Mouse (Mus musculus) stomach, postnatal 0 days (tissue): ENCODE measurements around the gene Kcna5. TPM values are rescaled to one million over a fixed set of nuclear protein-coding genes. Genes with fewer than 3 reads are reported as not detected.

Experiments used
- ATAC-seq: fragments of 200-750 bp; cut with Nextera tagmentation; 2 replicates; pipeline ENCODE4 v1.8.0; 2017; ENCODE audit not compliant: low FRiP score, low TSS enrichment
- DNase-seq: peaks from one replicate; pipeline ENCODE4 v3.0.0-alpha.2; 2016; ENCODE audit warnings: low spot score
- H3K27ac ChIP-seq: fragments of 300-500 bp; sonication (generic); replicated peaks from 2 replicates; pipeline ENCODE4 v1.5.1; 2014; ENCODE audit warnings: mild to moderate bottlenecking, control low read depth
- H3K27me3 ChIP-seq: fragments of 300-500 bp; sonication (generic); 2 replicates; pipeline ENCODE4 v1.6.1; 2014; ENCODE audit warnings: low read length; ENCODE audit not compliant: control insufficient read depth, insufficient read depth
- H3K36me3 ChIP-seq: fragments of 300-500 bp; sonication (generic); 2 replicates; pipeline ENCODE4 v1.6.1; 2014; ENCODE audit warnings: low read length, mixed read lengths; ENCODE audit not compliant: control insufficient read depth, insufficient read depth
- H3K4me1 ChIP-seq: fragments of 300-500 bp; sonication (generic); replicated peaks from 2 replicates; pipeline ENCODE4 v1.6.1; 2014; ENCODE audit warnings: antibody characterized with exemption; ENCODE audit not compliant: control insufficient read depth, insufficient read depth
- H3K4me2 ChIP-seq: fragments of 300-500 bp; sonication (generic); replicated peaks from 2 replicates; pipeline ENCODE4 v1.6.1; 2014; ENCODE audit warnings: low read depth, mild to moderate bottlenecking, control low read depth, moderate library complexity
- H3K4me3 ChIP-seq: fragments of 300-500 bp; sonication (generic); 2 replicates; pipeline ENCODE4 v1.5.1; 2014; ENCODE audit warnings: low read depth, low read length, control low read depth
- H3K9ac ChIP-seq: fragments of 300-500 bp; sonication (generic); 2 replicates; pipeline ENCODE4 v1.6.1; 2014; ENCODE audit warnings: mild to moderate bottlenecking, low read length, control low read depth, mixed read lengths
- H3K9me3 ChIP-seq: fragments of 300-500 bp; sonication (generic); 2 replicates; pipeline ENCODE4 v1.6.1; 2016; ENCODE audit warnings: low read length; ENCODE audit not compliant: control insufficient read depth
- CTCF ChIP-seq: IDR thresholded peaks from 2 replicates; pipeline ENCODE4 v1.5.1; 2016; ENCODE audit warnings: antibody characterized with exemption, low read depth, mild to moderate bottlenecking, moderate library complexity
- EP300 ChIP-seq: optimal IDR thresholded peaks from 2 replicates; pipeline ENCODE3; 2016; ENCODE audit warnings: antibody characterized with exemption
- WGBS: fragments of 180-500 bp; shearing (Covaris S2); extraction: QIAGEN DNeasy Blood & Tissue Kit; methylation state at CpG from one replicate; pipeline ENCODE4 v1.1.7; 2014; 5-methylcytosine and 5-hydroxymethylcytosine counted together
- polyA plus RNA-seq: library from polyadenylated mRNA; unstranded; fragments of >200 nt; fragmentation: Nextera tagmentation; extraction: Ambion mirVana; gene quantifications from 2 replicates; pipeline ENCODE4 v1.2.1, GENCODE M21; 2015

The Kcna5 gene
- polyA plus RNA-seq = 3.2 and 3.5 TPM in 2 replicates

DNA sequence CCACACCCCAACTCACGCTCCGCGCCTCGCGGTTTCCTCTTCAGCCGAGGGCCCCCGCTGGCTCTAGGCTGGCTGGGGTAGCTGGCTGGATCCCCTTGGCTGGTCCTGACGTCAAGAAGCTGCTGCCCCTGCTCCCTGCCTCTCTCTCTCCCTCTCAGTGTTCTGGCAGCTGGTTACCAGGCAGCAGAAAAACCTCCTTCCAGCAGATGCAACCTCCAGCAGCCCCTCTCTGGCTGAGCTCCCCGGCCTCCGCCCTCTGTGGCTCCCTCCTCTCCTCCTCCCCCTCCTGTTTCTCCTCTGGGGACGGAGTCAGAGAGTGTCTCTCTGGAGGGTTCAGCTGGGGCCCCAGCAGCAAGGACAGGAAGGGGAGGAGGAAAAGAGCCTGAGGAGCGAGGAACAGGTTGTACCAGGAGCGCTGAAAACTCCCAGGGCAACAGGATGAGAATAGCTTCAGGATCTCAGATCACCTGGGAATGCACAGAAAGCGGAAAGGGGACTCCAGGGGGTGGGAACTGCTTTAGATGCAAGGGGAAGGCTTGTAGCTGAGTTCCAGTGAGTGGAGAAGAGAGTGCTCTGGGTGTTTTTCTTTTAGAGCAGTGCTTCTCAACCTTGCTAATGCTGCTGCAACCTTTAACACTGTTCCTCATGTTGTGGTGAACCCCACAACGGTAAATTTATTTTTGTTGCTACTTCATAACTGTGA, at the start of gene Kcna5:
Kcna5 (minus strand) TSS at position 205 of the 703 bp plus-strand sequence.
- peak within 1 kb of the TSS; percentile 78 for H3K27ac ChIP-seq

GRCm38 (mm10) chr6:126583075-126583474, 47.9 kb upstream of the Kcna5 start:
- 66% methylated on average over 7 of the region's 7 CpGs for WGBS
- ATAC-seq (no peak), DNase-seq (peak; percentile 37)
- H3K4me1 ChIP-seq = no peaks in the 10 kb centered on the region
- H3K27ac ChIP-seq = no peak overlapping the region
- H3K27me3 ChIP-seq = no peaks in the 10 kb centered on the region
- no peaks in the 10 kb centered on the region for H3K36me3 ChIP-seq
- TF ChIP-seq CTCF (peak; percentile 71), EP300 (no peak)
- no peak overlapping the region for H3K9ac ChIP-seq
- H3K4me2 ChIP-seq = no peak overlapping the region
- no peaks in the 10 kb centered on the region for H3K9me3 ChIP-seq
- H3K4me3 ChIP-seq = no peak overlapping the region

More for the DNA sequence above, at the start of gene Kcna5:
- Histone ChIP-seq H3K4me3 (peak within 1 kb of the TSS; percentile 28), H3K9me3 (no peaks in the 10 kb centered on the region), H3K4me2 (peak within 1 kb of the TSS; percentile 53), H3K36me3 (no peaks in the 10 kb centered on the region), H3K4me1 (no peaks in the 10 kb centered on the region; the same call in 1 of the 2 replicates), H3K27me3 (no peaks in the 10 kb centered on the region; the same call in 1 of the 2 replicates), H3K9ac (peak within 1 kb of the TSS; percentile 58; the same call in 1 of the 2 replicates)
- WGBS = 2% methylated on average over 15 of the region's 15 CpGs
- ATAC-seq (peak; percentile 83), DNase-seq (peak; percentile 41)
- TF ChIP-seq EP300 = no peak
- no peak for TF ChIP-seq CTCF

DNA sequence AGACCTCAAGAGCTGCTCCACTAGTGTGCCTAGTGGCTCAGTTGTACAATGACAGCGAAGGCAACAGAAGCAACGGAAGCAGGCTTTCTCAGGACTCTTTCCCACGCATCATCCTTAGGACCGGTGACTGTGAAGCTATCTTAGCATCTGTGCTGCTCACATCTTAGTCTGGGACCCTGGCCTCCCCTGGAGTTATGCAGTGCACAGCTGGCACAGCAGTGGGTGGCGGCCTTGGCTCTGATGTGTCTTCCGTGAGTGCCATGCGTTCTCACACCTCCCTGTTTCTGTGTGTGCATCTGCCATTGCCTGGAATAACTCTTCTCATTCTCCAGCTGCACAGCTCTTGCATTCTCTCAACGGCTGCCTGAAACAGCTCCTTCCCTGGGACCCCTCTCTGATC, 46.4 kb upstream of the Kcna5 start:
- Histone ChIP-seq H3K27me3 (no peaks in the 10 kb centered on the region), H3K4me2 (no peak overlapping the region), H3K36me3 (no peaks in the 10 kb centered on the region), H3K27ac (no peak overlapping the region), H3K4me1 (no peaks in the 10 kb centered on the region), H3K4me3 (no peak overlapping the region), H3K9ac (no peak overlapping the region), H3K9me3 (no peaks in the 10 kb centered on the region)
- ATAC-seq (no peak), DNase-seq (no peak)
- 77% methylated on average over 8 of the region's 8 CpGs for WGBS
- no peak for TF ChIP-seq EP300
- TF ChIP-seq CTCF = no peak

DNA sequence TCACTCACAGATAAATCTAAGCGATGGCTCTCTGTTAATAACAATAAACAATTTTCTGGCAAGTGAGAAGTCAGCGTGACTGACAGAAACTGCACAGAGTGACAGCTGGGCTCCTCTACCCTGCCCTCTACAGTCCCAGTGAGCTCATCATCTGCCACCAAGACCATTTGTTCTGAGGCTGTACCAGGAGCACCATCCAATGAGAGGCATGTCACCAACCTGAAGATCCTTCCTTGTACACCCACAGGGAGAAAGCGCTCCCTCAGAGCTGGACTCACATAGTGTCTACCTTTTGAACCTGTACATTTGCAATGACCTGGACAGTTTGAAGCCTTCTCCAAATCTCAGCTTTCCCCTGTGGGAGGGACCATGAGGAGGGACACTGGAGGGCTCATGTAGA, 45.4 kb upstream of the Kcna5 start:
- Histone ChIP-seq H3K9me3 (no peaks in the 10 kb centered on the region), H3K9ac (no peak overlapping the region), H3K4me2 (no peak overlapping the region), H3K4me3 (no peak overlapping the region), H3K27ac (no peak overlapping the region), H3K4me1 (no peaks in the 10 kb centered on the region), H3K27me3 (no peaks in the 10 kb centered on the region), H3K36me3 (no peaks in the 10 kb centered on the region)
- TF ChIP-seq EP300 = no peak
- TF ChIP-seq CTCF = no peak
- 69% methylated on average over 3 of the region's 3 CpGs for WGBS
- ATAC-seq (no peak), DNase-seq (no peak)

- 72% methylated on average over 3 of the region's 3 CpGs for WGBS
These were observed 42.2 kb upstream of the Kcna5 start for GRCm38 (mm10) chr6:126577415-126577814.

DNA sequence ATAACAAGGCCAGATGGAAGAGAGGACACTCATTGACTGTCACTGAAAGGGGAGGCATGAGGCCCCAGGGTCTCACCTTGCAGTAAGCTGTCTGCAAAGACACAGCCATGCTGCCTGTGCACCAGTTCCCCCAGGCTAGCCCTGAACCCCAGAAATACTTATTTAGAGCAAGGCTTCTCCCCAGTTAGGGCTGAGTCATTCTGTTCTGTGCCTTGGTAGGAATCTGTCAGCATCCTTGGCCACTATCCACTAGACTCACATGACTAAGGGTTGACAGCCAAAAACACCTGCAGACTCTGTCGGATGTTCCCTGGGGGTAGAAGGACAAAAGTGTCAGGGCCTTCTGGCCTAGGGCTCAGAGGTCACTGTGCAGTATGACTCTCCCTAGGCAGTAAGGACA, 41.4 kb upstream of the Kcna5 start:
- Histone ChIP-seq H3K27ac (no peak overlapping the region), H3K4me2 (no peak overlapping the region), H3K4me3 (no peak overlapping the region), H3K27me3 (no peaks in the 10 kb centered on the region), H3K9ac (no peak overlapping the region), H3K4me1 (no peaks in the 10 kb centered on the region), H3K36me3 (no peaks in the 10 kb centered on the region), H3K9me3 (no peaks in the 10 kb centered on the region)
- no peak for DNase-seq
- no peak for ATAC-seq
- TF ChIP-seq EP300 = no peak
- no peak for TF ChIP-seq CTCF
- 58% methylated on average over 1 of the region's 1 CpGs for WGBS

More at GRCm38 (mm10) chr6:126577415-126577814, 42.2 kb upstream of the Kcna5 start:
- ATAC-seq = no peak
- H3K9ac ChIP-seq = no peak overlapping the region
- H3K27me3 ChIP-seq = no peaks in the 10 kb centered on the region
- H3K4me3 ChIP-seq = no peak overlapping the region
- no peak overlapping the region for H3K27ac ChIP-seq
- H3K9me3 ChIP-seq = no peaks in the 10 kb centered on the region
- no peak for DNase-seq
- no peaks in the 10 kb centered on the region for H3K4me1 ChIP-seq
- TF ChIP-seq EP300 (no peak), CTCF (no peak)
- H3K36me3 ChIP-seq = no peaks in the 10 kb centered on the region
- H3K4me2 ChIP-seq = no peak overlapping the region
